Mouse (Mus musculus): Measurements from ENCODE around the gene Htr6.

Gene Htr6

DNA sequence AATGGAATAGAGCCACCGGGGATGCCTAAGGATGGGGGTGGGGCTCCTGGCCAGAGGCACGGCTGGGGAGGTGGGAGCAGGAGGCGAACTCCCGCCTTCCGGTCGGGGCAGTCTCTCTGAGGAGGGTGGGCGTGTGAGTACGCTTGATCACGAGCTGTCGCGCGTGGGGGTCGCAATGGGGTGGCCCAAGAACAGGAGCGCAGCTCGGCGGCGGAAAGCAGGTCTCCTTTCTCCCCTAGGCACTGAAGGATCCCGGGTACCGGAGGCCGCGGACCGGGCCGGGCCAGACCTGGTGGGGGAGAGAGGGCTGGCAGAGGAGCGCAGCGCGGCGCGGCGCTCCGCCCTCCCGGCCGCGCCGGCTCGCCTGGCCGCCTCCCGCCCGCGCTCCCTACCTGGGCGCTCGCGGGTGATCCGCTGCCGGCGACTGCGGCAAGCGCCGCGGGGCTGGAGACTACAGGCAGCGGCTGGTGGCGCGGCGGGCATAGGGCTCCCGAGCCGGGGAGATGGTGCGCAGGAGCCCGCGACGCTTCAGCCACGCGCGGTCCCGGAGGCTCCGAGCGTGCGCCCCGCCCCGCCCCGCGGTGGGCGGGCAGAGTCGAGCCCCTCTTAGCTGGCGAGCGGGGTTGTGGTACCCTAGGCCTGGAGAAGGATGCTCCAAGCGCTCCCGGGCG is at the start of gene Htr6:
Gene Htr6, minus strand, starts transcription at position 530 of the 671 bp plus-strand sequence.
- DNase-seq (ENCODE audit: low read depth, low spot score), result no peak

DNA sequence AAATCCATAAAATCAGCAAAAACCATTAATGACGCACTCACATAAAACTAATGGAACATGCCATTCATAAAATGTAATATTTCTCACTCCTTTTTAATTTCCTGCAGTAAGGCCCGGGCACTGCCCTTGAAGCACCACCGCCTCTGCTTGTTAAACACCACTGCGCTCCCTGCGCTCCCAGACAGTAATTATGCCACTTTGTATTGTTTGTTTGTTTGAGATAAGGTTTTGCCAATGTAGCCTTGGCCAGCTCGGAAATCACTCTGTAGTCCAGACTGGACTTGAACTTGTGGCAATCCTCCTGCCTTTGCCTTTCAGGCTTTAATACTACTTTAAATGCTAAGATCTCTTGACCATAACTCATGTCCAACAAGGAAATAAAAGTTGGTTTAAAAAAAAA is 49.6 kb upstream of the Htr6 start:
- DNase-seq (ENCODE audit: low read depth, low spot score), result no peak

DNA sequence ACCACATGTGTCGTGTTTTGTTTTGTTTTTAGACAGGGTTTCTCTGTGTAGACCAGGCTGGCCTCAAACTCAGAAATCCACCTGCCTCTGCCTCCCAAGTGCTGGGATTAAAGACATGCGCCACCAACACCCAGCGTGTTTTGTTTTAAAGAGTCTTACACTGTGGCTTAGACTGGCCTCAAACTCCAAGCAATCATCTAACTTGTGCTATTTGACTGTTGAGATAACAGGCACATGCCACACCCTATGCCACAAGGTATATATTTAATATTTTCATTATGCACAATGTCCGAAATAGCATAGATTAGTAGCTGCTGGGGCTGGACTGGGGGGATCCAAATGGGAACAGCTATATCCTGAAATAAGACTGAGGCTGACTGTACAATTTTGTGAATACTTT is 47.2 kb upstream of the Htr6 start:
- no peak for DNase-seq (ENCODE audit: low read depth, low spot score)

- no peak for DNase-seq (ENCODE audit: low read depth, low spot score)
These were observed 45.6 kb upstream of the Htr6 start for GRCm38 (mm10) chr4:139120998-139121397.

GRCm38 (mm10) chr4:139120281-139120814 is 45.0 kb upstream of the Htr6 start:
- DNase-seq (ENCODE audit: low read depth, low spot score), result no peak

GRCm38 (mm10) chr4:139116356-139117063 is 41.1 kb upstream of the Htr6 start:
- DNase-seq (ENCODE audit: low read depth, low spot score), result no peak

DNA sequence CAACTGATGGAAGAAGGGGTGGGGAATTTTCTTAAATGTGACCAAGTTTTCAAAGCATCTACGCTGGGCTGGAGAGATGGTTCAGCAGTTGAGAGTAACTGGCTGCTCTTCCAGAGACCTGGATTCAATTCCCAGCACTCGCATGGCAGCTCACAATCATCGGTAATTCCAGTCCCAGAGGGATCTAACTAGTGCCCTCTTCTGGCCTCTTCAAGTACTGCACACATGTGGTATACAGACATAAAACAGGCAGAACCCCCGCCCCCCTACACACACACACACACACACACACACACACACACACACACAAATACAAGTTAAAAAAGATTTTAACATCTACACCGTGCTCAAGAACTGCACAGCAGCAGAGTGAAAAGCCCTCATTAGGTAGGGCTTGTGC is 40.4 kb upstream of the Htr6 start:
- no peak for DNase-seq (ENCODE audit: low read depth, low spot score)

DNA sequence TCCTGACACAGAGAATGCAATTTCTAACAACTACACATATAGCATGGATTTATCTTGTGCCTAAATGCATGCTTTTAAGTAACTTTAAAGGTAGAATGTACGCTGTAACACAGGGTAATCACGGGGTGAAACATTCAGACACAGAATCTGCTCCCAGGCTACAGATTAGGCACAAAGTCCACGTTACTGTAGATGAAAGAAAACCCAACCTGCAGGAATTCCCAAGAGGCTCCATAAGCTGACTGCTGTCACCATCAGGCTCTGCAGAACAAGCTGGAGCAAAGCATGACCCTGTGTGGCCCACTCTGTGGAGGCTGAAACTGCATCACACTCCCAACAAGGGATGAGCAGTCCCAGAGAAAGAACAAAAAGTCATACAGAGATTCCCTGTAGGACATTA is 37.1 kb upstream of the Htr6 start:
- no peak for DNase-seq (ENCODE audit: low read depth, low spot score)

- no peak for DNase-seq (ENCODE audit: low read depth, low spot score)
These were observed 36.1 kb upstream of the Htr6 start for GRCm38 (mm10) chr4:139111421-139111820.

DNA sequence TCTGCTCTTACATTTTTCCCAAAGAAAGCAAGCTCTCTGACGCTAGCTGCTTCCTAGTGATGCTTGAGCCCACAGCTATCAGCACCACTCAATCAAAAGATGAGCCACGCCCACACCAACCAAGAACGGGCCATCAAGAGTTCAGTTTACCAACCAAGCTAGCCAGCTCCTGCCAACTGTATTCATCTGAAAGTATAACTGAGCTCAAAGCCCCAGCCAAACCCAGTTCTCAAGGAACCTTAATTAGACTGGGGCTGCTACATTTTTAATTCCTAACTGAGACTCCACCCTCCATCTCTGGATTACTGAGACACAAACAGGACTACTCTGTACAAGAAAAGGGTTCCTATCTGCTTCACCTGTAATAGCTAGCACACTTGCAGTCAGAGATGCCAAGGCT is 35.5 kb upstream of the Htr6 start:
- DNase-seq (ENCODE audit: low read depth, low spot score), result no peak

DNA sequence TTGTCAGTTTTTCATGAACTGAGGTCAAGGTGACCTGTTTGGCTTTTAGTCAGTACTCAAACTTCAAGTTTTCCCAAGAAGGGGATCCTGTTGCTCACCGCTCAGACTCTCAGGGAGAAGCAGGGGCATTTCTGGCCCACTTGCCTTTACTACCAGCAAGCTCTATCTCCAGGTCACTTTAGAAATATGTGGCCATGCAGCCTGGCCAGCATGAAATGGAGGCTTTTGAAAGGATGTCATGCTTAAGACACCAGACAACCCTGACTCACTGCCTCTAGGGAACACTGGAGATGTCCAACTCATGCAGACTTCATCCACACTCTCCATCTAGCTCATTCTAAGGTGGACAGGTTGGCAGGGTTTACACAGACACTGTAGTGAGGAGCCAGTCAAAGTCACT is 30.1 kb upstream of the Htr6 start:
- no peak for DNase-seq (ENCODE audit: low read depth, low spot score)

DNA sequence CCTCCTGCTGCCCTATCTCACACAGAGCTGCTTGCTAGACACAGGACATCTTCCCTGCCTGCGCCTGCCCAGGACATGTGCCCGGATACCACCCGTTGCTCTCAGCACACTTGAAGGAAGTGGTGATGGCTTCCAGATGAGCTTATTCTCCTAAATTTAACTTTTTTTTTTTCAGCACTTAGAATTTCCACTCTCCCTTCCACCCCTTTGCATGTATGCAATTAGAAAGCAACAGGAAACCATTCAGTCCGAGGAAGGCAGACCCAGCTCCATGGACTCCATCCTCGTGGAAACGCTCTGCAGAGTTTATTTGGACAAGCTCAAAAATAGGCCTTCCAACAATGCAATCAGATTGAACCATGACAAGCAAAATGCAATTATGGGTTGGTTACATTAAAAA is 26.2 kb upstream of the Htr6 start:
- no peak for DNase-seq (ENCODE audit: low read depth, low spot score)

GRCm38 (mm10) chr4:139100326-139100725 is 25.0 kb upstream of the Htr6 start:
- no peak for DNase-seq (ENCODE audit: low read depth, low spot score)

GRCm38 (mm10) chr4:139096201-139096600 is 20.8 kb upstream of the Htr6 start:
- DNase-seq (ENCODE audit: low read depth, low spot score), result no peak

DNA sequence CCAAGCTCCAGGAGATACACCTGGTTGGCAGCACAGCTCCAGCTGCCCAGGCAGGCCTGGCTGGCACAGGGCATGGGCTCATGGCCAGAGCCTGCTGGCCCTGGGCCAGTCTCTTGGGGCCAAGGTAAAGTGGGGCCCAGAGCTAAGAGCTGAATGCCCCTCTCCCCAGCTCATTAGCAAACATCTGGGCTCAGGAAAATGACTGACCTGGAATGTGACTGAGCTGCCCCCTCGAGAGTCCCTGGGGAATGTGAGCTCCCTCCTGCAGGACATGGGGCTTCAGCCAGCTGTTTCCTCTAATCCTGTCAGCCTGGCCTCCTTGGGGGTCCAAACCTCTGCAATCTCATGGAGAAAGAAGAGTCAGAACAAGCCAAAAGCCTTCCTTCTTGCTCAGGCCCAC is 20.0 kb upstream of the Htr6 start:
- DNase-seq (ENCODE audit: low read depth, low spot score), result no peak

GRCm38 (mm10) chr4:139093196-139093530 is 17.8 kb upstream of the Htr6 start:
- DNase-seq (ENCODE audit: low read depth, low spot score), result no peak

GRCm38 (mm10) chr4:139092356-139093195 is 17.2 kb upstream of the Htr6 start, which contains the start of gene Nbl1:
Gene Nbl1 (minus strand): TSS chr4:139092993.
- no peak for DNase-seq (ENCODE audit: low read depth, low spot score)

- peak; percentile 62 for DNase-seq (ENCODE audit: low read depth, low spot score)
These were observed 16.3 kb upstream of the Htr6 start for GRCm38 (mm10) chr4:139091478-139092355.

DNA sequence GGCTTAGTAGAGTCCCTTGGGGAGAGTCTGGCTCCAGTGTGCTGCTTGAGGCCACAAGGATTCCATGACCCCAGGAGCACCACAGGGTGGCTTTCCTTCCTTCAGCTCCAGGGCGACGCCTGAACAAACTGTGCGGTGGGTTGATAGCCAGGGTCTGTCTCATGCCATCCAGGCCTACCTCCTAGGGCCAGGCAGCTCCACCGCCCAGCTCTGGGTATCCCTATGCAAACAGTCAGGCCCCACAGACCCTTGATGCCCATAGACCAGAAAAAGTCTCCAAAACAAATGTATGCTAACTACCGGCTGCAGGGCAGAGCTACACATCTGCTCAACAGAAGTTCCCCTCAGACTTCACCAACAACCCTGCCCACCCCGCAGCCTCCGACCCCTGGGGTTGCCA is 15.7 kb upstream of the Htr6 start:
- DNase-seq (ENCODE audit: low read depth, low spot score), result no peak

DNA sequence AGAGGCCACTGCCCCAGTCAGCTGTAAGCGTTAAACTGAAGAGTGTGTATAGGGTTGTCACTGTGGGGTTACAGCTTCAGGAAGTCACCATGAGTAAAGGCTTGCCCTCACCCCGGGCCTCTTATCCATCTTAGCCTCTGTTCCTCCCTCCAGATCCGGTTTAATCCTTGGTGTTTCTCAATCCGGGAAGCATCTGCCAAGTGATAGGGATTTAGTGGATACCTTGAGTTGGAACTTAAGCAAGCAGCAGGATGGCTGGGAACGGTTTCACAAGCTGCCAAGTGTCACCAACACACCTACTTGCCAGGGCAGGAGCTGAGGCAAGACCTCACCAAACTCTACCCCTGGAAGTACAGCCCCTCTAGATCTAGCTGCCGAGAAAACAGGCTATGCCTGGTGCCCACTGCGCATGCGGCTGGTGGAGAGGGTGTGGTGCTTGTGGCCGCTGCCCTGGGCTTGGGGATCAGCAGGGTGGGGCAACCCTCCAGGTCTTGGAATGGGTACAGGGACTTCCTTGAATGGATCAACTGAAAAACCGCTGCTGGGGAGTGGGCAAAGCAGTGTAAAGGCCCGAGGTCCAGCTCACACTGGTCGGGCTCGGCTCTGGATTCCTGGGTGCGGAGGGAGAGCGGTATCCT is 15.1 kb upstream of the Htr6 start:
- DNase-seq (ENCODE audit: low read depth, low spot score), result no peak

Data from forelimb bud, embryonic 11.5 days (tissue).